Mouse (Mus musculus) layer of hippocampus, postnatal 25 days (tissue): ENCODE results near the gene C1rb. TPM values are rescaled to one million over a fixed set of nuclear protein-coding genes. Genes with fewer than 3 reads are reported as not detected.
"Not testable (repeated sequence)": the region's sequence is repeated elsewhere in the genome, so short reads cannot be mapped to it uniquely, and the experiment has no call there.

Experiments used
- DNase-seq, 2 experiments: peaks; one replicate each; pipeline ENCODE4 v3.0.0; 2022; ENCODE audit warnings: mixed read lengths in 2 of 2, low spot score in 1 of 2; ENCODE audit errors: extremely low spot score in 1 of 2
- total RNA-seq, 2 experiments: library from RNA; stranded (reverse); gene quantifications; 2 replicates each; pipeline ENCODE4 v1.2.3; 2021

Gene C1rb
- total RNA-seq, 2 experiments from 2014 or later = not detected

- no peak for DNase-seq
These were observed 22.1 kb downstream of the C1rb start for GRCm38 (mm10) chr6:124592186-124592700.

- DNase-seq = no peak
These were observed 23.0 kb downstream of the C1rb start for GRCm38 (mm10) chr6:124593121-124593520.

GRCm38 (mm10) chr6:124602031-124602430, 31.9 kb downstream of the C1rb start:
- DNase-seq = no peak

GRCm38 (mm10) chr6:124625612-124626011, 55.5 kb downstream of the C1rb start:
- no peak for DNase-seq

GRCm38 (mm10) chr6:124626184-124626583, 56.1 kb downstream of the C1rb start:
- DNase-seq = not testable (repeated sequence)

- DNase-seq = no peak
These were observed 60.7 kb downstream of the C1rb start for GRCm38 (mm10) chr6:124630763-124631162.

Other genes with a start within 250 kb of the C1rb start
- 10 to 100 TPM; 55.5 to 58.9 TPM for gene Pex5, start 155.2 kb upstream of the C1rb start, total RNA-seq
- gene Clstn3, start 105.5 kb upstream of the C1rb start, total RNA-seq = 100 to 1,000 TPM; 278 to 279 TPM
- gene C1rl, start 77.2 kb upstream of the C1rb start, total RNA-seq = under 1 TPM; 0.28 to 0.42 TPM
- under 1 TPM; 0.66 to 0.82 TPM for gene C1ra, start 57.9 kb upstream of the C1rb start, total RNA-seq
- gene C1s1, start 27.9 kb upstream of the C1rb start, total RNA-seq = 1 to 10 TPM; 1.0 to 1.6 TPM
- under 1 TPM in 1 of 2 experiments, not detected in 1; 0.25 TPM for gene C1s2, start 65.8 kb downstream of the C1rb start, total RNA-seq
- 10 to 100 TPM; 30.9 to 34.0 TPM for gene Lpcat3, start 92.7 kb downstream of the C1rb start, total RNA-seq
- 10 to 100 TPM; 51.3 to 54.4 TPM for gene Emg1, start 141.9 kb downstream of the C1rb start, total RNA-seq
- gene Phb2, start 142.0 kb downstream of the C1rb start, total RNA-seq = 100 to 1,000 TPM; 120 to 124 TPM
- 1 to 10 TPM; 2.9 to 4.0 TPM for gene Ptpn6, start 168.4 kb downstream of the C1rb start, total RNA-seq
- 100 to 1,000 TPM; 350 to 372 TPM for gene Grcc10, start 171.1 kb downstream of the C1rb start, total RNA-seq
- under 1 TPM in 1 of 2 experiments, not detected in 1; 0.71 TPM for gene Gm45234, start 185.7 kb downstream of the C1rb start, total RNA-seq
- gene Atn1, start 186.2 kb downstream of the C1rb start, total RNA-seq = 100 to 1,000 TPM; 134 to 159 TPM
- gene Eno2, start 199.4 kb downstream of the C1rb start, total RNA-seq = 1,000 to 10,000 TPM in 1 of 2 experiments, 100 to 1,000 TPM in 1; 947 to 1,030 TPM
- 1 to 10 TPM; 1.7 TPM for gene Lrrc23, start 209.4 kb downstream of the C1rb start, total RNA-seq
- gene Spsb2, start 238.4 kb downstream of the C1rb start, total RNA-seq = 1 to 10 TPM; 4.5 to 6.0 TPM
- 100 to 1,000 TPM; 685 to 811 TPM for gene Tpi1, start 244.0 kb downstream of the C1rb start, total RNA-seq